Mouse (Mus musculus): Measurements from ENCODE around the gene Sirt2. TPM values are rescaled to one million over a fixed set of nuclear protein-coding genes. Genes with fewer than 3 reads are reported as not detected.

Gene Sirt2
- total RNA-seq, 2 experiments from 2014 or later = 70.7 to 76.3 TPM

- intact Hi-C loops (cut with DNase I) = loop anchor here (2.0 kb wide), 3 partner anchors 17 to 41 kb away; partner anchors contain the start of gene Hnrnpl
- DNase-seq = peak; percentile 67 to 72
Measured at GRCm38 (mm10) chr7:28825686-28826401, 59.3 kb downstream of the Sirt2 start.

GRCm38 (mm10) chr7:28826402-28826772 lies 59.9 kb downstream of the Sirt2 start:
- intact Hi-C loops (cut with DNase I) = loop anchor here (2.0 kb wide), 2 partner anchors 32 to 40 kb away; no protein-coding TSS in a partner anchor
- peak in 1 of 2 experiments; percentile 32 for DNase-seq

GRCm38 (mm10) chr7:28827338-28827737 lies 60.8 kb downstream of the Sirt2 start:
- intact Hi-C loops (cut with DNase I) = loop anchor here (1.0 to 2.0 kb wide), 3 partner anchors 14 to 39 kb away; no protein-coding TSS in a partner anchor
- peak in 1 of 2 experiments; percentile 71 for DNase-seq

- DNase-seq = peak; percentile 80 to 81
- intact Hi-C loops (cut with DNase I) = no loop called here
Measured at GRCm38 (mm10) chr7:28829821-28830220, 63.3 kb downstream of the Sirt2 start.

- peak in 1 of 2 experiments; percentile 50 for DNase-seq
- intact Hi-C loops (cut with DNase I) = no loop called here
Measured at GRCm38 (mm10) chr7:28830981-28831380, 64.4 kb downstream of the Sirt2 start.

- DNase-seq = peak in 1 of 2 experiments; percentile 12
- intact Hi-C loops (cut with DNase I) = no loop called here
Measured at GRCm38 (mm10) chr7:28831411-28832125, 65.0 kb downstream of the Sirt2 start.

- intact Hi-C loops (cut with DNase I) = no loop called here
- DNase-seq = peak in 1 of 2 experiments; percentile 13
Measured at GRCm38 (mm10) chr7:28832137-28832536, 65.6 kb downstream of the Sirt2 start.

- DNase-seq = peak in 1 of 2 experiments; percentile 26
- intact Hi-C loops (cut with DNase I) = no loop called here
Measured at GRCm38 (mm10) chr7:28833723-28834347, 67.3 kb downstream of the Sirt2 start, which contains the start of gene Lgals4. Lgals4 (plus strand) TSS chr7:28833854.

- no peak for DNase-seq
- intact Hi-C loops (cut with DNase I) = no loop called here
Measured at GRCm38 (mm10) chr7:28836936-28837335, 70.4 kb downstream of the Sirt2 start.

Other genes starting within 250 kb of the Sirt2 start
- gene Ifnl3, start 243.9 kb upstream of the Sirt2 start, total RNA-seq (2021) = not detected
- not detected for gene Sycn, start 225.8 kb upstream of the Sirt2 start, total RNA-seq (2021)
- not detected for gene Nccrp1, start 219.5 kb upstream of the Sirt2 start, total RNA-seq (2021)
- 10 to 100 TPM; 37.7 to 40.4 TPM for gene Samd4b, start 168.6 kb upstream of the Sirt2 start, total RNA-seq (2021)
- gene Pak4, start 168.6 kb upstream of the Sirt2 start, total RNA-seq (2021) = 10 to 100 TPM; 11.2 to 15.6 TPM
- not detected for gene Acp7, start 135.4 kb upstream of the Sirt2 start, total RNA-seq (2021)
- 1 to 10 TPM in 1 of 2 experiments, under 1 TPM in 1; 0.52 to 1.3 TPM for gene Fbxo27, start 73.9 kb upstream of the Sirt2 start, total RNA-seq (2021)
- gene Fbxo17, start 49.9 kb upstream of the Sirt2 start, total RNA-seq (2021) = 1 to 10 TPM; 1.4 to 1.9 TPM
- 10 to 100 TPM; 53.0 to 54.4 TPM for gene Mrps12, start 24.9 kb upstream of the Sirt2 start, total RNA-seq (2021)
- 10 to 100 TPM; 15.6 to 16.4 TPM for gene Sars2, start 24.7 kb upstream of the Sirt2 start, total RNA-seq (2021)
- gene Ccer2, start 10.6 kb upstream of the Sirt2 start, total RNA-seq (2021) = not detected
- gene Nfkbib, start 777 bp downstream of the Sirt2 start, total RNA-seq (2021) = 10 to 100 TPM; 15.4 to 16.1 TPM
- gene Rinl, start 22.2 kb downstream of the Sirt2 start, total RNA-seq (2021) = 1 to 10 TPM; 2.1 to 2.2 TPM
- gene Hnrnpl, start 41.8 kb downstream of the Sirt2 start, total RNA-seq (2021) = 100 to 1,000 TPM; 423 to 428 TPM
- gene Ech1, start 58.5 kb downstream of the Sirt2 start, total RNA-seq (2021) = 1,000 to 10,000 TPM; 1,137 to 1,217 TPM
- 10 to 100 TPM; 35.0 to 35.8 TPM for gene Lgals4, start 67.1 kb downstream of the Sirt2 start, total RNA-seq (2021)
- gene Lgals7, start 97.1 kb downstream of the Sirt2 start, total RNA-seq (2021) = 1 to 10 TPM; 2.2 to 2.8 TPM
- under 1 TPM; 0.26 to 0.47 TPM for gene Capn12, start 114.7 kb downstream of the Sirt2 start, total RNA-seq (2021)
- 100 to 1,000 TPM; 173 to 174 TPM for gene Actn4, start 195.6 kb downstream of the Sirt2 start, total RNA-seq (2021)
- gene Eif3k, start 215.1 kb downstream of the Sirt2 start, total RNA-seq (2021) = 100 to 1,000 TPM; 185 to 188 TPM
- 1 to 10 TPM; 2.0 to 2.2 TPM for gene Map4k1, start 215.3 kb downstream of the Sirt2 start, total RNA-seq (2021)

Data from heart, postnatal 10 days (tissue).